Mouse (Mus musculus) forebrain, postnatal 0 days (tissue): Measurements from ENCODE around the gene Camk1d. TPM values are rescaled to one million over a fixed set of nuclear protein-coding genes. Genes with fewer than 3 reads are reported as not detected.
A peak's percentile ranks its signal among the peaks of the same experiment; 100 is the strongest.

ENCODE experiments used
- ATAC-seq: fragments of 200-750 bp; cut with Nextera tagmentation; 2 replicates; pipeline ENCODE4 v1.8.0; 2017; ENCODE audit warnings: mild to moderate bottlenecking, moderate library complexity
- DNase-seq: peaks from one replicate; pipeline ENCODE4 v3.0.0-alpha.2; 2015
- H3K27ac ChIP-seq: fragments of 300-500 bp; sonication (generic); 2 replicates; pipeline ENCODE4 v1.5.1; 2014; ENCODE audit warnings: low read depth, mild to moderate bottlenecking, antibody characterized with exemption, low read length, moderate library complexity, mixed read lengths
- H3K27me3 ChIP-seq: fragments of 300-500 bp; sonication (generic); 2 replicates; pipeline ENCODE4 v1.6.1; 2014; ENCODE audit warnings: mild to moderate bottlenecking, low read length, mixed read lengths; ENCODE audit not compliant: insufficient read depth
- H3K36me3 ChIP-seq: fragments of 300-500 bp; sonication (generic); 2 replicates; pipeline ENCODE4 v1.6.1; 2014; ENCODE audit warnings: mild to moderate bottlenecking, moderate library complexity; ENCODE audit not compliant: insufficient read depth
- H3K4me1 ChIP-seq: fragments of 300-500 bp; sonication (generic); 2 replicates; pipeline ENCODE4 v1.6.1; 2014; ENCODE audit warnings: antibody characterized with exemption; ENCODE audit not compliant: insufficient read depth
- H3K4me2 ChIP-seq: fragments of 300-500 bp; sonication (generic); 2 replicates; pipeline ENCODE4 v1.6.1; 2014; ENCODE audit warnings: low read depth, mild to moderate bottlenecking, moderate library complexity
- H3K4me3 ChIP-seq: fragments of 300-500 bp; sonication (generic); 2 replicates; pipeline ENCODE4 v1.5.1; 2014; ENCODE audit warnings: low read depth, low read length, mixed read lengths
- H3K9ac ChIP-seq: fragments of 300-500 bp; sonication (generic); 2 replicates; pipeline ENCODE4 v1.6.1; 2014; ENCODE audit warnings: mild to moderate bottlenecking
- H3K9me3 ChIP-seq: fragments of 300-500 bp; sonication (generic); 2 replicates; pipeline ENCODE4 v1.6.1; 2016; ENCODE audit warnings: low read length
- CTCF ChIP-seq: sonication (generic); IDR thresholded peaks from 2 replicates; pipeline ENCODE4 v1.5.1; 2016; ENCODE audit warnings: antibody characterized with exemption, control low read depth, low read depth
- WGBS: fragments of 180-500 bp; shearing (Covaris S2); extraction: QIAGEN DNeasy Blood & Tissue Kit; methylation state at CpG from one replicate; pipeline ENCODE4 v1.1.7; 2014; 5-methylcytosine and 5-hydroxymethylcytosine counted together
- polyA plus RNA-seq: library from polyadenylated mRNA; unstranded; fragments of >200 nt; fragmentation: Nextera tagmentation; extraction: Ambion mirVana; gene quantifications from 2 replicates; pipeline ENCODE4 v1.2.1, GENCODE M21; 2015
- total RNA-seq: library from RNA; depleted of rRNA; stranded (reverse); fragments of >200 nt; gene quantifications from 2 replicates; pipeline ENCODE4 v1.2.3, GENCODE M21; 2014

Camk1d gene
- total and polyA plus RNA-seq, 2 experiments from 2014 or later = 10.5 to 29.0 TPM

DNA sequence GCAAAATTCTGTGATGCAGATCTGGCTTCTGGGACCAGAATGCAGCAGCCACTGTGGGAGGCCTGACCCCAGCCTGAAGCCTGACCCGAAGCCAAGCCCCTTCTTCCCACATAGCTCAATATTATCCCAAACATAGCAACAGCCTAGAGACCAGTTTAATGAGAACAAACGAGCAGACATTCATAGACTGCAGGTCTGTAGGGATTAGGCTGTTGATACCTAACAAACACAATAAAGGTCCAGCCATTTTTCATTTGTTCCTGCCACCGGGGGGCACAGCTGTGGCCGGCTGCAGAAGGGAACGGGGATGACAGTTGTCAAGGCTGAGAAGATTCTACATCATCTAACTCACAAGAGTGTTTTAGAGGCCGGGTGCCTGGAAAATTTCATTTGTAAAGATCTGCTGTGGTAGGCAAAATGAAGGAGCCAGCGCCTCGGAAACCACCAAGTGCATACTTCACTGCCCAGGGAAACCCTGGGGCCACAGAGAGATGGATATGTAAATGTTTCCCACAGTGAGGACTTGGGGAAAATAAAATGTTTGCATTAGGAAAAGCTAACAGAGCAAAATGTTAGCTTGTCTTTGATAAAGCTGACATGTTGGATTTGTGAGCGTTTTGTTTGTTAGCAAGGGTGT lies 399.7 kb downstream of the Camk1d start:
- Histone ChIP-seq H3K36me3 (no peaks in the 10 kb centered on the region), H3K27ac (0 out of 2 replicates have a peak overlapping the region, but pooled peaks have one; percentile 45)
- WGBS = 9% methylated on average over 9 of the region's 9 CpGs

DNA sequence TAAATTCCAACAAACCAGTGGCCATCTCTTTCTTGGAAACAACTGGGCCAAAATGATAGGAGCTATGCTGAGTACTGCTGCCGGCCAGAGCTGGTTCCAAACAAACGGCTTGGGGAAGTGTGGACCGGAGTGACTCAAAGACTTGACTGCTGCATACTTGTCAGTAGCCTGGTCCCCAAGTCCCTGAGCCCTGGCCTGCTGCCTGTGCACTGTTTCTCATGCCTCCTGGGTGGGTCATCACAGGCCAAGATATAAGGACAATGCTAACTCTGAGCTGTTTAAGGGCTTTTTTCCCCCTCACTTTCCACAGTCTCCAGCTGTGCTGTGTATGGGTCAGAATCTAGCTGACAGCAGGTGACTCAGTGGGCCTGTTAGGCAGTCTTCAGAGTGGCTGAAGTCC lies 409.2 kb downstream of the Camk1d start:
- H3K9ac ChIP-seq = no peak overlapping the region
- H3K36me3 ChIP-seq = no peaks in the 10 kb centered on the region
- TF ChIP-seq CTCF = no peak
- no peak overlapping the region for H3K4me2 ChIP-seq
- ATAC-seq (no peak), DNase-seq (no peak)
- no peak overlapping the region for H3K4me3 ChIP-seq
- H3K9me3 ChIP-seq = no peaks in the 10 kb centered on the region
- no peaks in the 10 kb centered on the region for H3K4me1 ChIP-seq
- H3K27ac ChIP-seq = no peak overlapping the region
- WGBS = 84% methylated on average over 3 of the region's 3 CpGs
- no peaks in the 10 kb centered on the region for H3K27me3 ChIP-seq

More for the DNA sequence above, 399.7 kb downstream of the Camk1d start:
- no peak for TF ChIP-seq CTCF
- ATAC-seq = no peak
- H3K27me3 ChIP-seq = no peaks in the 10 kb centered on the region
- H3K4me3 ChIP-seq = no peak overlapping the region
- H3K9me3 ChIP-seq = no peaks in the 10 kb centered on the region
- no peak for DNase-seq
- H3K9ac ChIP-seq = no peak overlapping the region
- H3K4me2 ChIP-seq = no peak overlapping the region
- no peaks in the 10 kb centered on the region for H3K4me1 ChIP-seq

DNA sequence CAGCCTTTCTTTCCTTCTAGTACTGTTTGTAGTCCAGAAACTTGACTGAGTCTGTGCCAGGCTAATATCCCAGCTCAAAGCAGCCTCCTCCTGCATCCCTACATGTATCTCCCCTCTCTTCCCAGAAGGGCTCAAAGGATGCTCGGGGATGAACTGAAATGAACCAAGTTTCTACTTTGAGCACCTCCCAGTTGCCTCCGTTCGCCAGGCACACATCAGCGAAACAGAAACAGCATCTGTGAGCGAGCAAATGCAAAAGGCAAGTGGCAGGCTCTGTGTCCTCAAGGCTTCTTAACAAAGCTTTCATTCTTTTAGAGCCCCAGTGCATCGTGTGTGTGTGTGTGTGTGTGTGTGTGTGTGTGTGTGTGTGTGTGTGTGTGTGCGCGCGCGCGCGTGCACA lies 409.9 kb downstream of the Camk1d start:
- DNase-seq = no peak
- H3K27me3 ChIP-seq = no peaks in the 10 kb centered on the region
- no peak overlapping the region for H3K9ac ChIP-seq
- H3K4me1 ChIP-seq = no peaks in the 10 kb centered on the region
- no peaks in the 10 kb centered on the region for H3K9me3 ChIP-seq
- no peaks in the 10 kb centered on the region for H3K36me3 ChIP-seq
- H3K27ac ChIP-seq = no peak overlapping the region
- 77% methylated on average over 12 of the region's 12 CpGs for WGBS
- TF ChIP-seq CTCF = no peak
- no peak overlapping the region for H3K4me3 ChIP-seq
- no peak for ATAC-seq
- no peak overlapping the region for H3K4me2 ChIP-seq

DNA sequence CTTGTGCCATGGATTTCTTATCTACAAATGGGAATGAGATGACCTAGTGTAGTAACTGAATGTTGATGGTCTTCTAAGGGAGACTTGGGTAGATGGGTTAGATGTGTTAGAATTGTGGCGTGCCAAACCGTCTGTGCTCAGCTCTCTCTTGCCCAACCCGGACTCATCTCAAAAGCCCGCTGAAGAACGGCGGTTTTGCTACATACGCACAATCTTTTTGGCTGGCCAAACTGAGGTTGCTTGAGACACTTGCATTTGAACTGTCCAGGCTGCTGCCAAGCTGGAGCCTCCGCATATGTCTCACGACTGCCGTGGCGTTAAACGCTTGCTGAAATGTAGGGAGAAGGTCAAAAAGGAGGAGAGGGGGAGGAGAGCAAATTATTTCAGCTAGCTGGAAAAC lies 413.0 kb downstream of the Camk1d start:
- Histone ChIP-seq H3K4me1 (no peaks in the 10 kb centered on the region), H3K27me3 (no peaks in the 10 kb centered on the region), H3K9me3 (no peaks in the 10 kb centered on the region), H3K36me3 (peaks cover 3% of the 10 kb centered on the region; the same call in 1 of the 2 replicates), H3K4me2 (no peak overlapping the region), H3K27ac (no peak overlapping the region), H3K9ac (no peak overlapping the region), H3K4me3 (no peak overlapping the region)
- WGBS = 90% methylated on average over 12 of the region's 12 CpGs
- DNase-seq (no peak), ATAC-seq (no peak)
- TF ChIP-seq CTCF = no peak

DNA sequence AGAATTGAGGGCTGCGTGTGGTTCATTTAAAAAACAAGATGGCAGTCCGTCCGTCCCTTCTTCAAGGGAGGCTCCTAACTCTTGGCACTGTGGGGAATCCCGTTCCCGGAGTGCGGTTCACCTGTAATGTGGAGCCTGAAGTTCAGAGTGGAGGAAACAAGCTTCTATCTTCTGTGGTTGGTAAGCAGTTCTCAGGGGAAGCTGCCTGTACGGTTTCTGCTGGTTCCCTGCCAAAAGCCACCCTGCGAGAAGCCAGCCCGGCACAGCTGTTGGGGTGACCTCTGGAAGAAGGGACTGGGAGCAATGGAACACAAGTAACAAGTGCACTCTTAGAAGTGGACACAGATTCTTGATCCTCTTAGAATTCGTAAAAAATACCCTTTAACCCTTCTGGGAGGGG lies 416.2 kb downstream of the Camk1d start:
- Histone ChIP-seq H3K27me3 (no peaks in the 10 kb centered on the region), H3K36me3 (peaks cover 3% of the 10 kb centered on the region; the same call in 1 of the 2 replicates), H3K9ac (no peak overlapping the region), H3K4me1 (no peaks in the 10 kb centered on the region), H3K4me2 (no peak overlapping the region), H3K27ac (no peak overlapping the region), H3K4me3 (no peak overlapping the region), H3K9me3 (no peaks in the 10 kb centered on the region)
- TF ChIP-seq CTCF = no peak
- WGBS = 82% methylated on average over 10 of the region's 10 CpGs
- no peak for DNase-seq
- no peak for ATAC-seq

DNA sequence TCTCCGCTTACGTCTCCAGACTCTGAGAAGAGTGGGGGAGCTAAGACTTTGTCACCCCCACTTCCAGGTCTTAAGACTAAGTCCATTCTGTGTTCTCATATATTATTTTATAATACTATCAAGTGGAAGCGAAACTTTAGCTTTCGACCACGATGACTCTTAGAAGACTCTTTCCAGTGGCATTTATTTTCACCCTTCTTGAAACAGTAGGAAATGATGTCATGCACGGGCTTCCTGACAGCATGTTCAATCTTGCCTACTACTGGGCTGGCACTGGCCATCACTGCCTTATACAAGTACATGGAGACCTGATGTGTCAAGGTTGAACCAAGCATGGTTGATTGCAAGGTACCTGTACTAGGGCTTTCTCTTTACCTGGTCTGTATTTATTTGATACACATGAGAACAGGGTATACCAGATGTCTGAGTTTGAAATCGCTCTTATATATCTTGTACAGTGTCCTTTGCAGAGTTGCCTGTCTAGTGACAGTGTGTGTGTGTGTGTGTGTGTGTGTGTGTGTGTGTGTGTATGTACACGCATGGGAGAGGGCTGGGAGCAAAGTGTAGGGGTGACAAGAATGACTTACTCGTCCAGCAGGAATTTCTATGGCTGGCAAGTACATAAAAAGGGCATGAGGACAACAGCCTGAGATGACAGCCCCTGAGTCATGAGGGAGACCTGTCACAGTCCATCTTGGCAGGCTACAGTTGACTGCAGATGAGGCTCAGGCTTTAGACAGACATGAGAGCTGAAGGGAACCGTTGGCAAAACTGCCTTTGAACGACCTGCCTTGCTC lies 417.4 kb downstream of the Camk1d start:
- WGBS = 92% methylated on average over 11 of the region's 11 CpGs
- no peak overlapping the region for H3K4me3 ChIP-seq
- DNase-seq = no peak
- no peaks in the 10 kb centered on the region for H3K4me1 ChIP-seq
- no peak overlapping the region for H3K9ac ChIP-seq
- H3K36me3 ChIP-seq = peaks cover 3% of the 10 kb centered on the region; the same call in 1 of the 2 replicates
- H3K27me3 ChIP-seq = no peaks in the 10 kb centered on the region
- H3K9me3 ChIP-seq = no peaks in the 10 kb centered on the region
- no peak for TF ChIP-seq CTCF
- no peak for ATAC-seq
- no peak overlapping the region for H3K4me2 ChIP-seq
- H3K27ac ChIP-seq = no peak overlapping the region

DNA sequence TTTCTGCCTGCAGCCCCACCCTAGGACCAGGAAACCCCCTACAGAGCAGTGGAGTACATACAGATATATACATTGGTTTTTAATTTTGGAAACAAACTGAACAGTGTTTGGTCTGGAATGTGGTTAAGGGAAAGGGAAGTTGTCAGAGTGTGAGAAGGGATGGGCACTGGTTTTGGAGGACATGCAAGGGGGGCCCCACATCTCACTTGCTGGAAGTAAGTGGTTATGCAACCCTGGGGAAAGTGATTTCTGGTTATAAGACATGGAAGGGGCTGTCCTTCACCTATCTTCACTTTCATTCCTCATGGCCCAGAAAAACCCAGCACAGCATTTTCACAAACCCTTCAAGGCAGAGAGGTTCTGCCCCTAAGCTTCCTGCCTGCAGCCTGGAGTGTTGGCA lies 419.2 kb downstream of the Camk1d start:
- TF ChIP-seq CTCF = no peak
- DNase-seq = no peak
- H3K9ac ChIP-seq = no peak overlapping the region

More for the DNA sequence above, 419.2 kb downstream of the Camk1d start:
- no peak overlapping the region for H3K27ac ChIP-seq
- no peaks in the 10 kb centered on the region for H3K9me3 ChIP-seq
- H3K36me3 ChIP-seq = peaks cover 3% of the 10 kb centered on the region; the same call in 1 of the 2 replicates
- H3K4me1 ChIP-seq = no peaks in the 10 kb centered on the region
- no peak overlapping the region for H3K4me2 ChIP-seq
- no peak overlapping the region for H3K4me3 ChIP-seq
- no peak for ATAC-seq
- H3K27me3 ChIP-seq = no peaks in the 10 kb centered on the region
